Mouse (Mus musculus) MN1 (cell line): Measurements from ENCODE around the gene Vmn1r205.
"Not testable (repeated sequence)": the region's sequence is repeated elsewhere in the genome, so short reads cannot be mapped to it uniquely, and the experiment has no call there.

ENCODE experiments used
- DNase-seq: peaks from one replicate; pipeline ENCODE4 v3.0.0-alpha.2; 2016; ENCODE audit warnings: low spot score

The Vmn1r205 gene

DNA sequence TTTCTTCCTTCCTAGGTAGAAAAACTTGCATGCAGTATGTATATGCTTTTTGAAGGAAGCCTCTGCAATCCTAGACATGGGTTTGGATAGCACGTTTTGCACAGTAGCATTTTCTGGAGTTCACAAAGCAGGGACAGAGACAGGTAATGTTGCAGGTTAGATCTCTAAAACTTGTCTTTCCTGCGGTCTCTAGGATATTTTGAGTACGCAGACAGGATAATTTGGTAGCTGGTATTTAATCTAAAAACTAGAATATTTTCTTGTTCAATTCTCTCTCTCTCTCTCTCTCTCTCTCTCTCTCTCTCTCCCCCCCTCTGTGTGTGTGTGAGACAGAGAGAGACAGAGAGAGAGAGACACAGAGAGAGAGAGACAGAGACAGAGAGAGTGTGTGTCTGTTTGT lies at the start of gene Vmn1r205:
TSS of gene Vmn1r205 (minus strand) at position 101 of the 400 bp plus-strand sequence.
- DNase-seq = no peak

DNA sequence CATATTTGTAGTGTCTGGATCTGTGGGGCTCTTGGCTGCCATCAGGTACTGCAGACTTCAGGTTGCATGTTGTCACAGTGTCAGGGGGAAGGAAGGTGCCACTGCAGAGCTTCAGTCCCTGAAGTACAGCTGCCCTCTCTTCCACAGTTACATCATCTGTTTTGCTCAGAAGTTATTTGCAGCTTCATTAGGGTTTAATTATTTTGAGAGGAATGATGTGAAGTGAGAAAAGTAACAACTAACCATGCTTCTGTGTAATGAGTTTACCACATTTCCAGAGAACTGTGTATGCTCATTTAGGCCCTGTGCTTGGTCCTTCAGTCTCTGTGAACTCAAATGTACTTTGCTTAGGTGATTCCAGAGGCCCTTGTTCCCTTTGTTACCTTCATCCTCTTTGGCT lies 31.4 kb upstream of the Vmn1r205 start, which contains the start of gene Vmn1r206:
TSS of gene Vmn1r206 (minus strand) at position 101 of the 400 bp plus-strand sequence.
- DNase-seq = not testable (repeated sequence)

DNA sequence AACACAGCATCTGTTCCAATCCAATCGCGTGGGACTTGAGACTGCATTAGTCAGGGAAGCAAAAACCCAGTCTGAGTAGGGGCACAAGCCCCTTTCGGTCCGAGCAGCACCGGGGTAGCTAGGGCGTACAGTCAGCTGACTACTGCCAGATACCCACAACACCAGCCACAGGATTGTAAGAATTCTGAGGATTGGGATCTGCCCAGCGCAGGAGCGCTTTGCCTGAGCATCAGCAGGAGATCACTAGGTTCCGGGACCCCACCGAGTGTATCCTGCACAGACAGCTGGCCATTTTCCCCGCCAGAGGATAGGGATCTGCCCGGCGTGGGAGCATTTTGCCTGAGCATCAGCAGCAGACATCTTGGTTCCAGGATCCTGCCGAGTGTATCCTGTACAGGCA lies 9.5 kb downstream of the Vmn1r205 start:
- not testable (repeated sequence) for DNase-seq

DNA sequence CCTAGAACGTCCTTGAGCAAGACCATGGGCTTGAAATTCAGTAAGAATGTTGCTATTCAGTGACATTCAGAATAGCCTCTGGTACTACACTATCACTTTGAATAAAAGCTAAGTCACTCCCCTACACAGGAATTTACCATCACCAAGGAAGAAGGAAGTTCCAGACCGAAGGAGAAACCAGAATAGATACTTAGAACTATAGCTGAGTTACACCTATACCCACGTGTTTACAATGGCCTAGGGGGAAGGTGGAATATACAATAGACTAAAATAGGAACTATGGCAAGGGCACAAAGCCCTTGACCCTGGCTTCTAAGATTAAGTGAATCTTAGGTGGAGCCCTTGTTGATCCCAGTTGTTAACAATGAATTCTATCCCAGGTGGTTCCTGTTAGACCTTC lies 17.9 kb downstream of the Vmn1r205 start:
- not testable (repeated sequence) for DNase-seq

DNA sequence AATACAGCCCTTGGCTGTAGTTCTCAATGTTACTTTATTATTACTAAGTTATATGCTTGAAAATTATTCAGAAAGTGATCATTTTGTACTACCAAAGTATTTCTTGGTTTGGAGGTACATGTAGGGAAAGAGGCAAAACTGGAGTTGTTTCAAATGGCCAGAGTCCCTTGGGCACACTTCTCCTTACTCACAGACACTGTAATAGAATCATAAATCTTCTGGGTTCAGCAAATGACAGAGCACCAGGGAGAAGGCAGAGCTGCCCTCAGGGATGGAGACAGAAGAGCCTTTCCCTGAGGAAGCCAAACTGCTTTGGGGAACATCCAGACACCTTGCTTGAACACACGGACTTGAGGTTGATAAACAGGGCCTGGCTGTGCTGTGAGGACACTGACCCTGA lies 39.9 kb downstream of the Vmn1r205 start, which contains the start of gene Vmn1r204:
TSS of gene Vmn1r204 (plus strand) at position 301 of the 400 bp plus-strand sequence.
- DNase-seq = not testable (repeated sequence)
